Mouse (Mus musculus) intestine, embryonic 16.5 days (tissue): ENCODE results near the gene Senp7. TPM values are rescaled to one million over a fixed set of nuclear protein-coding genes. Genes with fewer than 3 reads are reported as not detected.
A peak's percentile ranks its signal among the peaks of the same experiment; 100 is the strongest.
"Not testable (repeated sequence)": the region's sequence is repeated elsewhere in the genome, so short reads cannot be mapped to it uniquely, and the experiment has no call there.

Experiments
- ATAC-seq: fragments of 200-750 bp; cut with Nextera tagmentation; 2 replicates; pipeline ENCODE4 v1.8.0; 2017; ENCODE audit warnings: moderate TSS enrichment, moderate library complexity
- H3K27ac ChIP-seq: fragments of 300-500 bp; sonication (generic); 2 replicates; pipeline ENCODE4 v1.5.1; 2014; ENCODE audit warnings: mild to moderate bottlenecking, low read length
- H3K27me3 ChIP-seq: fragments of 300-500 bp; sonication (generic); replicated peaks from 2 replicates; pipeline ENCODE4 v1.6.1; 2014; ENCODE audit warnings: low read length, control low read depth, mixed read lengths; ENCODE audit not compliant: control insufficient read depth, insufficient read depth
- H3K36me3 ChIP-seq: fragments of 300-500 bp; sonication (generic); 2 replicates; pipeline ENCODE4 v1.6.1; 2014; ENCODE audit warnings: low read length, control low read depth; ENCODE audit not compliant: control insufficient read depth, insufficient read depth
- H3K4me1 ChIP-seq: fragments of 300-500 bp; sonication (generic); 2 replicates; pipeline ENCODE4 v1.6.1; 2014; ENCODE audit warnings: low read length, control low read depth, mixed read lengths; ENCODE audit not compliant: control insufficient read depth, insufficient read depth
- H3K4me2 ChIP-seq: fragments of 300-500 bp; sonication (generic); 2 replicates; pipeline ENCODE4 v1.6.1; 2014; ENCODE audit warnings: low read depth, low read length, control low read depth
- H3K4me3 ChIP-seq: fragments of 300-500 bp; sonication (generic); 2 replicates; pipeline ENCODE4 v1.5.1; 2014; ENCODE audit warnings: mild to moderate bottlenecking, low read length
- H3K9ac ChIP-seq: fragments of 300-500 bp; sonication (generic); 2 replicates; pipeline ENCODE4 v1.6.1; 2014; ENCODE audit warnings: low read depth, low read length
- H3K9me3 ChIP-seq: fragments of 300-500 bp; sonication (generic); 2 replicates; pipeline ENCODE4 v1.6.1; 2016; ENCODE audit warnings: low read length, control low read depth; ENCODE audit not compliant: control insufficient read depth
- WGBS: fragments of 180-500 bp; shearing (Covaris S2); extraction: QIAGEN DNeasy Blood & Tissue Kit; methylation state at CpG from one replicate; pipeline ENCODE4 v1.1.7; 2014; 5-methylcytosine and 5-hydroxymethylcytosine counted together
- polyA plus RNA-seq: library from polyadenylated mRNA; unstranded; fragments of >200 nt; fragmentation: Nextera tagmentation; extraction: Ambion mirVana; gene quantifications from 2 replicates; pipeline ENCODE4 v1.2.1, GENCODE M21; 2015

The Senp7 gene
- polyA plus RNA-seq = 14.9 and 20.5 TPM in 2 replicates

- H3K4me3 ChIP-seq, H3K36me3 ChIP-seq, H3K27ac ChIP-seq, H3K9me3 ChIP-seq, H3K9ac ChIP-seq, H3K4me1 ChIP-seq, ATAC-seq, H3K27me3 ChIP-seq, H3K4me2 ChIP-seq: not testable (repeated sequence)
- no CpG with 5 or more reads among the region's 4 CpGs for WGBS
These were observed at the start of gene Senp7 for GRCm38 (mm10) chr16:56048038-56048437. TSS of gene Senp7 (plus strand) at chr16:56048338.

DNA sequence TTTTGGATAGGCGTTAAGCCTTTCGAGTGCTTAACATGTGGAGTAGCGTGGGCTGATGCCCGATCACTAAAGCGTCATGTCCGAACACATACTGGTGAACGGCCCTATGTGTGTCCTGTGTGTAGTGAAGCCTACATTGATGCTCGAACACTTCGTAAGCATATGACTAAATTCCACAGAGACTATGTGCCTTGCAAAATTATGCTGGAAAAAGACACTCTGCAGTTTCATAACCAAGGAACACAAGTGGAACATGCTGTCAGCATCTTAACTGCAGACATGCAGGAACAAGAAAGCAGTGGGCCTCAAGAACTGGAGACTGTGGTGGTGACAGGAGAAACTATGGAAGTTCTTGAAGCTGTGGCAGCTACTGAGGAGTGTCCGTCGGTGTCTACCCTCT lies 41.3 kb upstream of the Senp7 start:
- H3K4me3 ChIP-seq = no peak overlapping the region
- H3K36me3 ChIP-seq = peaks cover 2% of the 10 kb centered on the region; the same call in 1 of the 2 replicates
- H3K27ac ChIP-seq = no peak overlapping the region
- no peaks in the 10 kb centered on the region for H3K9me3 ChIP-seq
- no peaks in the 10 kb centered on the region for H3K4me1 ChIP-seq
- no peak for ATAC-seq
- H3K4me2 ChIP-seq = no peak overlapping the region
- no peaks in the 10 kb centered on the region for H3K27me3 ChIP-seq
- H3K9ac ChIP-seq = no peak overlapping the region
- WGBS = 95% methylated on average over 11 of the region's 11 CpGs

DNA sequence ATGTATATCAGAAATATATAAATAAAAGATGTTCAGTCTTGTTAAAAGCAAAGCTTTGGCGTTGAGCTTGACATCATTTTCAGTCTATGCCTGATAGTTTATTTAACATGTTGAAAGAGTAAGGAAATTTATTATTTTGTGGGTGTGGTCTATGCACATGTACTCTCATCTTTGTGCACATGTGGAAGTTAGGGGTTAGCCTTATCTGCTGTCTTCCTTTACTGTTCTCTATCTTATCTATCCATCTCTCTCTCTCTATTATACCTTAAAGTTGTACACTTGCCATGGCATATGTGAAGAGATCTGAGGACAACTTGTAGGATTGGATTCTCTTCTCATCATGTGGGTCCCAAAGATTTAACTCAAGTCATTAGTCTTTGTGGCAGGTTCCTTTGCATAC lies 39.3 kb upstream of the Senp7 start:
- Histone ChIP-seq H3K4me3 (no peak overlapping the region), H3K36me3 (peaks cover 5% of the 10 kb centered on the region)
- 78% methylated on average over 1 of the region's 1 CpGs for whole genome bisulfite sequencing

DNA sequence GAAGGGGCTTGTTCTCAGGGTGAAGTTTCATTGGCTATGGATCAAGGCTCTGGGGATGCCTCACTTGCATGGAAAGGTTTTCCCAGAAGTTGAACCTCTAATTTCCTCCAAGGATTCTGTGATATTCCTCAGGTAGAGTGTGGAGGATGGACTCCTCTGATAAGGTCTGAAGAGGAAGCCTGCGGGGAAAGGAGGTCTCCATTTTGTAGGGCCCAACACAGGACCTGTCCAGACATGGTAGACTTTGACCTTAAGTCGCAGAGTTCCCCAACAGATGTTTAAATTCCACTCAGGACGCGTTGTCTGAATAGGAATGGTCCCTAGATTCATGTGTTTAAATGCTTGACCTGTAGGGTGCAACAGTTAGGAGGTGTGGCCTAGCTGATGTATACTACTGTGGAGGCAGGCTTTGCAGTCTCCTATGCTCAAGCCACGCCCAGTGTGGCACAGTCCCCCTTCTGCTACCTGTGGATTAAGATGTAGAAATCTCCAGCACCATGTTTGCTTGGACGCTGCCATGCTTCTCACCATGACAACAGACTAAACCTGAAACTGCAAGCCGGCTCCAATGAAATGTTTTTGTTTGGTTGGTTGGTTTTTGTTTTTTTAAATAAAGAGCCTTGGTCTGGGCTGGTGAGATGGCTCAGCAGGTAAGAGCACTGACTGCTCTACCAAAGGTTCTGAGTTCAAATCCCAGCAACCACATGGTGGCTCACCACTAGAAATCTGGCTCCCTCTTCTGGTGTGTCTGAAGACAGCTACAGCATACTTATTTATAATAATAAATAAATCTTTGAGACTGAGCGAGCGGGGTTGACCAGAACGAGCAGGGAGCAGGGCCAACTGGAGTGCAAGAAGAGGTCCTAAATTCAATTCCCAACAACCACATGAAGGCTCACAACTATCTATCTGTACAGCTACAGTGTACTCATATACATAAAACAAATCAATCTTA lies 35.1 kb upstream of the Senp7 start:
- 89% methylated on average over 10 of the region's 10 CpGs for WGBS
- H3K36me3 ChIP-seq = peaks cover 13% of the 10 kb centered on the region
- ATAC-seq = peak; percentile 42; the same call in 1 of the 2 replicates

More for the DNA sequence above, 39.3 kb upstream of the Senp7 start:
- Histone ChIP-seq H3K9ac (no peak overlapping the region), H3K9me3 (no peaks in the 10 kb centered on the region), H3K4me2 (no peak overlapping the region), H3K27ac (no peak overlapping the region), H3K27me3 (no peaks in the 10 kb centered on the region), H3K4me1 (no peaks in the 10 kb centered on the region)
- ATAC-seq = no peak

DNA sequence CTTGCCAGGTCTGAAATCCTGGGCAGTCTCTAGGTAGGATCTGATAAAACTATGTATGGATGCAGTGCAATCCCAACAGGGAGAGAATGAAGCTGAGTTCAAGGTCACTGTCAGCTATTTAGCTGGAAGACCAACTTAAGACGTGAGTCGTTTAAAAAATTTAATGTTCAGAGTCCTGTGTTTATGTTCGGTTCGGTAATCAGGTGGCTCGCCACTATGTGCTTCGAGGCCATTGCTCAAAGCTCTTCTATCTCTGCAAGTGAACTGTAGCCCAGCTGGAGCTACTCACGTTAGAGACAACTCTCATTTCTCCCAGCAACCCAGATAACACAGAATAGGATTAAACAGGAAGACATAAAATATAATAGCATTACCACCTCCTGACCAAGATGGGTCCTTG lies 34.1 kb upstream of the Senp7 start:
- H3K27me3 ChIP-seq = no peaks in the 10 kb centered on the region
- peaks cover 18% of the 10 kb centered on the region for H3K36me3 ChIP-seq
- H3K9ac ChIP-seq = no peak overlapping the region
- H3K4me3 ChIP-seq = no peak overlapping the region
- H3K4me1 ChIP-seq = no peaks in the 10 kb centered on the region
- WGBS = 62% methylated on average over 7 of the region's 7 CpGs
- no peaks in the 10 kb centered on the region for H3K9me3 ChIP-seq
- H3K27ac ChIP-seq = no peak overlapping the region
- no peak for ATAC-seq
- no peak overlapping the region for H3K4me2 ChIP-seq

More for the DNA sequence above, 35.1 kb upstream of the Senp7 start:
- no peak overlapping the region for H3K4me3 ChIP-seq
- H3K27ac ChIP-seq = no peak overlapping the region
- no peak overlapping the region for H3K4me2 ChIP-seq
- H3K27me3 ChIP-seq = no peaks in the 10 kb centered on the region
- no peaks in the 10 kb centered on the region for H3K4me1 ChIP-seq
- H3K9me3 ChIP-seq = no peaks in the 10 kb centered on the region
- H3K9ac ChIP-seq = no peak overlapping the region

GRCm38 (mm10) chr16:56019660-56020059 lies 28.5 kb upstream of the Senp7 start:
- no peaks in the 10 kb centered on the region for H3K27me3 ChIP-seq
- H3K36me3 ChIP-seq = peaks cover 13% of the 10 kb centered on the region
- H3K27ac ChIP-seq = no peak overlapping the region
- no peak overlapping the region for H3K9ac ChIP-seq
- H3K4me1 ChIP-seq = no peaks in the 10 kb centered on the region
- no peak overlapping the region for H3K4me2 ChIP-seq
- H3K4me3 ChIP-seq = no peak overlapping the region
- ATAC-seq = no peak
- WGBS = 96% methylated on average over 7 of the region's 7 CpGs
- no peaks in the 10 kb centered on the region for H3K9me3 ChIP-seq

DNA sequence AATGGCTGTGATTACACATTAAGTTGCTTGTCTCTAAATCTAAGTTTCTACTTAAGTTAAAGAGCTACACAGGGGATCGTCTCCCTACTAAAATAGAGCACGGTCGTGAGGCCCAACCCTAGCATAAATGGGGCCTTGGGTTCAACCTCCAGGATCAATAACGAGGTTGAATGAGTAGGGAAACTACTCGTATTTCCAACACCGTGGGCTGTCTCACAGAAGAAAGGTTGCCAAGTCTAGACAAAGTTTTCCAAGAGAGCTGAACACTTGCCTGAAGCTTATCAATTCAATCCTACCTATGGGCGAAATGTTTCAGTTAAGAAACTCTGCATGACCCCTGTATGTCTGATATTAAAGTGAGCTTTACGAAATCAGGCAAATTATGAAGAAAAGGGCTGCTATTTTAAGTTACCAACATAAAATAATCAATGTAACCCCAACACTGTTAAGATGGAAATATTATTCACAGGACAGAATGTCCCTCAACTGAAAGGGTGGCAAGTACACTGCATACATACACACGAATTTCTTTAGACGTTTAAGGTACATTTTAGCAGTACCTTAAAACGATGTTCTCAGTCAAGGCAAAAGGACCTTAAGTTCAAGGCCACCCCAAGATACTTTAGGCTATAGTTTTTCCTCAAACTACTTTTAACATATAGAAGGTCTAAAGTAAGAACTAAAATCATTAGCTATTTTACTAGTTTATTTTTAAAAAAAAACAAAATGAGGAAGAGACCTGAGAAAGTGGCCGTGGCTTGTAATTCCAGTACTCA lies 20.1 kb upstream of the Senp7 start:
- Histone ChIP-seq H3K9me3 (no peaks in the 10 kb centered on the region), H3K9ac (peak overlapping the region; percentile 97), H3K4me2 (peak overlapping the region; percentile 72), H3K27me3 (no peaks in the 10 kb centered on the region), H3K27ac (no peak overlapping the region), H3K36me3 (peaks cover 7% of the 10 kb centered on the region; the same call in 1 of the 2 replicates), H3K4me1 (peaks cover 19% of the 10 kb centered on the region), H3K4me3 (peak overlapping the region; percentile 90)
- 41% methylated on average over 12 of the region's 12 CpGs for WGBS
- ATAC-seq = no peak

DNA sequence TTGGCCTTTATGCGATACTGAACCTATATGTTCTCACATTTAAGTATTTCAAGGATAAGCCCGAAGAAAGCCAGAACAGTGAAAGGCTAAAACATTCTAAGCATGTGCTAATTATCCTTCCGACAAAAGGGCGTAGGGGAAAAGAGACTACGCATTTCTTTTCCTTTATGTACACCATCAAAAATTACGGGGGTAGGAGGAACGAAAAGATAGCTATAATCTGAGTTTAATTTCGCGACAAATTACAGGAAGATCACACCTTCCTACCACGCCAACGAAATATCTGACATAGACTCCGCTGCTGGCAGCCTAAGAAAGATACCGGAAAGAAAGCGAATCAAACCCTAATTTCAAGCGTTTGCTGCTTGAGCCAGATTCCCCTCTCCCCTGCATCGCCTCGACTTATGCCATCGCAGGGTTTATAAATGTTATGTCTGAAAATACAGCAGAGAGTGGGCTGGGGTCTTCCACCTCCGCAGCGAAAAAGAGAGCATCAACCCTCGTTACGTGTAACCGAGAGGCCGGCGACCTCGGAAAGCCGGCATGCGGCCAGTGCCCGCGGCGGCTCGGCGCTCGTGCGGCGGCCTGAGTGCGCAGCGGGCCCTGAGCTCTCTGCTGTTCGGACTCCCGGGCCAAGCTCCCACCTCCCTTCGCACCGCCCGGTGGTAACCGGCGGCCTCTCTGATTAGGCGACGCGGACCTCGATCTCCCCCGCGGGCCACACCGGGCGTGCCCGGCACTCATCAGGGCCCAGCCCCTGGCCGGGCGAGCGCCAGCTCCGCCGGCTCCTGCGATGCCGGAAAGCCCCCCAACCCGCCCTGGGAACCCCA lies 19.2 kb upstream of the Senp7 start:
- Histone ChIP-seq H3K36me3 (peaks cover 7% of the 10 kb centered on the region; the same call in 1 of the 2 replicates), H3K4me3 (peak overlapping the region; percentile 90), H3K27me3 (no peaks in the 10 kb centered on the region), H3K9ac (peak overlapping the region; percentile 97), H3K9me3 (no peaks in the 10 kb centered on the region), H3K4me1 (peaks cover 19% of the 10 kb centered on the region), H3K27ac (peak overlapping the region; percentile 86), H3K4me2 (peak overlapping the region; percentile 72)
- ATAC-seq = peak; percentile 94
- WGBS = under 1% methylated on average over 62 of the region's 62 CpGs
